Mouse (Mus musculus) hindbrain, embryonic 12.5 days (tissue): ENCODE measurements around the gene Senp6. TPM values are rescaled to one million over a fixed set of nuclear protein-coding genes. Genes with fewer than 3 reads are reported as not detected.

Source experiments
- ATAC-seq: fragments of 200-750 bp; cut with Nextera tagmentation; 2 replicates; pipeline ENCODE4 v1.8.0; 2017; ENCODE audit warnings: moderate TSS enrichment; ENCODE audit not compliant: low FRiP score
- H3K27ac ChIP-seq: fragments of 300-500 bp; sonication (generic); 2 replicates; pipeline ENCODE4 v1.5.1; 2016; ENCODE audit warnings: mild to moderate bottlenecking
- H3K27me3 ChIP-seq: fragments of 300-500 bp; sonication (generic); 2 replicates; pipeline ENCODE4 v1.6.1; 2016; ENCODE audit warnings: mild to moderate bottlenecking
- H3K36me3 ChIP-seq: fragments of 300-500 bp; sonication (generic); 2 replicates; pipeline ENCODE4 v1.6.1; 2016; ENCODE audit warnings: mild to moderate bottlenecking
- H3K4me1 ChIP-seq: fragments of 300-500 bp; sonication (generic); 2 replicates; pipeline ENCODE4 v1.6.1; 2016
- H3K4me2 ChIP-seq: fragments of 300-500 bp; sonication (generic); replicated peaks from 2 replicates; pipeline ENCODE4 v1.6.1; 2016; ENCODE audit warnings: mild to moderate bottlenecking
- H3K4me3 ChIP-seq: fragments of 300-500 bp; sonication (generic); 2 replicates; pipeline ENCODE4 v1.5.1; 2016; ENCODE audit warnings: mild to moderate bottlenecking
- H3K9ac ChIP-seq: fragments of 300-500 bp; sonication (generic); 2 replicates; pipeline ENCODE4 v1.6.1; 2016; ENCODE audit warnings: mild to moderate bottlenecking, moderate library complexity
- H3K9me3 ChIP-seq: fragments of 300-500 bp; sonication (generic); replicated peaks from 2 replicates; pipeline ENCODE4 v1.6.1; 2016; ENCODE audit warnings: mild to moderate bottlenecking
- WGBS: fragments of 180-500 bp; shearing (Covaris S2); methylation state at CpG from one replicate; pipeline ENCODE4 v1.1.7; 2016; 5-methylcytosine and 5-hydroxymethylcytosine counted together
- polyA plus RNA-seq: library from polyadenylated mRNA; unstranded; fragments of >200 nt; fragmentation: Nextera tagmentation; extraction: Ambion mirVana; gene quantifications from 2 replicates; pipeline ENCODE4 v1.2.1, GENCODE M21; 2016

The Senp6 gene
- polyA plus RNA-seq, 1 experiment from 2014 or later: 83.4 TPM

GRCm38 (mm10) chr9:80179688-80180087, 113.0 kb downstream of the Senp6 start:
- H3K4me3 ChIP-seq: no peak overlapping the region
- H3K27ac ChIP-seq: no peak overlapping the region
- H3K4me2 ChIP-seq: no peak overlapping the region
- H3K36me3 ChIP-seq: no peaks in the 10 kb centered on the region
- H3K4me1 ChIP-seq: no peaks in the 10 kb centered on the region
- no peak overlapping the region for H3K9ac ChIP-seq
- no peaks in the 10 kb centered on the region for H3K9me3 ChIP-seq
- ATAC-seq: no peak
- no peaks in the 10 kb centered on the region for H3K27me3 ChIP-seq
- WGBS: 73% methylated on average over 4 of the region's 4 CpGs

- Histone ChIP-seq H3K36me3 (no peaks in the 10 kb centered on the region), H3K27me3 (no peaks in the 10 kb centered on the region), H3K4me2 (no peak overlapping the region), H3K9ac (no peak overlapping the region), H3K27ac (no peak overlapping the region), H3K4me3 (no peak overlapping the region), H3K9me3 (no peaks in the 10 kb centered on the region), H3K4me1 (no peaks in the 10 kb centered on the region)
- no peak for ATAC-seq
- 87% methylated on average over 5 of the region's 5 CpGs for WGBS
Measured at GRCm38 (mm10) chr9:80180771-80181170, 114.1 kb downstream of the Senp6 start.

- 93% methylated on average over 1 of the region's 1 CpGs for WGBS
- no peaks in the 10 kb centered on the region for H3K9me3 ChIP-seq
- H3K9ac ChIP-seq: no peak overlapping the region
- no peak for ATAC-seq
- H3K4me3 ChIP-seq: no peak overlapping the region
- H3K4me2 ChIP-seq: no peak overlapping the region
- no peaks in the 10 kb centered on the region for H3K27me3 ChIP-seq
- no peak overlapping the region for H3K27ac ChIP-seq
- no peaks in the 10 kb centered on the region for H3K36me3 ChIP-seq
- H3K4me1 ChIP-seq: no peaks in the 10 kb centered on the region
Measured at GRCm38 (mm10) chr9:80181692-80182091, 115.0 kb downstream of the Senp6 start.

GRCm38 (mm10) chr9:80184138-80184537, 117.4 kb downstream of the Senp6 start:
- H3K4me1 ChIP-seq: 0 out of 2 replicates have a peak, but pooled peaks cover 2% of the 10 kb centered on the region
- 67% methylated on average over 5 of the region's 5 CpGs for WGBS
- no peaks in the 10 kb centered on the region for H3K9me3 ChIP-seq
- H3K27ac ChIP-seq: no peak overlapping the region
- H3K9ac ChIP-seq: no peak overlapping the region
- no peak overlapping the region for H3K4me2 ChIP-seq
- H3K4me3 ChIP-seq: no peak overlapping the region
- no peaks in the 10 kb centered on the region for H3K36me3 ChIP-seq
- H3K27me3 ChIP-seq: no peaks in the 10 kb centered on the region
- peak; percentile 55; the same call in 1 of the 2 replicates for ATAC-seq

- H3K27ac ChIP-seq: no peak overlapping the region
- H3K27me3 ChIP-seq: no peaks in the 10 kb centered on the region
- H3K4me3 ChIP-seq: no peak overlapping the region
- WGBS: 31% methylated on average over 3 of the region's 3 CpGs
- no peaks in the 10 kb centered on the region for H3K9me3 ChIP-seq
- 0 out of 2 replicates have a peak, but pooled peaks have one; percentile 44 for ATAC-seq
- H3K9ac ChIP-seq: no peak overlapping the region
- 0 out of 2 replicates have a peak, but pooled peaks cover 2% of the 10 kb centered on the region for H3K4me1 ChIP-seq
- no peak overlapping the region for H3K4me2 ChIP-seq
- no peaks in the 10 kb centered on the region for H3K36me3 ChIP-seq
Measured at GRCm38 (mm10) chr9:80185737-80186136, 119.0 kb downstream of the Senp6 start.

GRCm38 (mm10) chr9:80186693-80187092, 120.0 kb downstream of the Senp6 start:
- Histone ChIP-seq H3K4me1 (0 out of 2 replicates have a peak, but pooled peaks cover 2% of the 10 kb centered on the region), H3K9ac (no peak overlapping the region), H3K4me2 (no peak overlapping the region), H3K4me3 (no peak overlapping the region), H3K27me3 (no peaks in the 10 kb centered on the region), H3K27ac (no peak overlapping the region), H3K36me3 (no peaks in the 10 kb centered on the region), H3K9me3 (no peaks in the 10 kb centered on the region)
- WGBS: 85% methylated on average over 8 of the region's 8 CpGs
- ATAC-seq: no peak

- H3K4me1 ChIP-seq: 0 out of 2 replicates have a peak, but pooled peaks cover 2% of the 10 kb centered on the region
- H3K4me3 ChIP-seq: no peak overlapping the region
- no peak overlapping the region for H3K9ac ChIP-seq
- no peak overlapping the region for H3K4me2 ChIP-seq
- H3K36me3 ChIP-seq: no peaks in the 10 kb centered on the region
- no peaks in the 10 kb centered on the region for H3K9me3 ChIP-seq
- H3K27me3 ChIP-seq: no peaks in the 10 kb centered on the region
- no peak overlapping the region for H3K27ac ChIP-seq
- 54% methylated on average over 5 of the region's 5 CpGs for WGBS
- no peak for ATAC-seq
Measured at GRCm38 (mm10) chr9:80188324-80188893, 121.7 kb downstream of the Senp6 start.

- Histone ChIP-seq H3K27ac (no peak overlapping the region), H3K4me1 (peaks cover 2% of the 10 kb centered on the region; the same call in 1 of the 2 replicates), H3K4me3 (no peak overlapping the region), H3K36me3 (no peaks in the 10 kb centered on the region), H3K9me3 (no peaks in the 10 kb centered on the region), H3K9ac (no peak overlapping the region), H3K4me2 (no peak overlapping the region), H3K27me3 (no peaks in the 10 kb centered on the region)
- 60% methylated on average over 6 of the region's 6 CpGs for WGBS
- ATAC-seq: no peak
Measured at GRCm38 (mm10) chr9:80191240-80191639, 124.5 kb downstream of the Senp6 start.

- 82% methylated on average over 10 of the region's 10 CpGs for WGBS
- no peaks in the 10 kb centered on the region for H3K9me3 ChIP-seq
- no peaks in the 10 kb centered on the region for H3K27me3 ChIP-seq
- no peak overlapping the region for H3K27ac ChIP-seq
- H3K9ac ChIP-seq: no peak overlapping the region
- H3K4me1 ChIP-seq: peaks cover 5% of the 10 kb centered on the region
- H3K36me3 ChIP-seq: no peaks in the 10 kb centered on the region
- H3K4me2 ChIP-seq: no peak overlapping the region
- ATAC-seq: no peak
- H3K4me3 ChIP-seq: no peak overlapping the region
Measured at GRCm38 (mm10) chr9:80192324-80192723, 125.6 kb downstream of the Senp6 start.

GRCm38 (mm10) chr9:80194446-80194845, 127.7 kb downstream of the Senp6 start:
- WGBS: 73% methylated on average over 6 of the region's 6 CpGs
- Histone ChIP-seq H3K27ac (no peak overlapping the region), H3K4me3 (no peak overlapping the region), H3K4me1 (peaks cover 6% of the 10 kb centered on the region), H3K36me3 (no peaks in the 10 kb centered on the region), H3K4me2 (no peak overlapping the region), H3K9me3 (no peaks in the 10 kb centered on the region), H3K9ac (no peak overlapping the region), H3K27me3 (no peaks in the 10 kb centered on the region)
- ATAC-seq: no peak

Other genes with a start within 250 kb of the Senp6 start
- 3.8 and 4.2 TPM in 2 replicates for gene Filip1, start 54.1 kb upstream of the Senp6 start, polyA plus RNA-seq
- gene Myo6, start 98.1 kb downstream of the Senp6 start, polyA plus RNA-seq: 16.1 and 19.6 TPM in 2 replicates